Mouse (Mus musculus) adrenal gland, postnatal 4 days (tissue): ENCODE results near the gene Phf11a. TPM values are rescaled to one million over a fixed set of nuclear protein-coding genes. Genes with fewer than 3 reads are reported as not detected.
"Not testable (repeated sequence)": the region's sequence is repeated elsewhere in the genome, so short reads cannot be mapped to it uniquely, and the experiment has no call there.

Experiments
- DNase-seq, 2 experiments: peaks; one replicate each; pipeline ENCODE4 v3.0.0; 2021 to 2022; ENCODE audit warnings: low spot score in 2 of 2, mixed read lengths in 2 of 2
- long read RNA-seq, 2 experiments: library from polyadenylated mRNA; stranded (forward); transcript quantifications; one replicate each; pipeline ENCODE4 v2.0.0; 2021
- total RNA-seq, 2 experiments: library from RNA; stranded (reverse); gene quantifications; 2 replicates each; pipeline ENCODE4 v1.2.3; 2021

Gene Phf11a
- total RNA-seq = under 1 TPM in 1 of 2 experiments, not detected in 1; 0.25 TPM
- long read RNA-seq, experiment 1 = 0 reads
- long read RNA-seq, experiment 2 = 0 reads

- DNase-seq = not testable (repeated sequence)
Observed at GRCm38 (mm10) chr14:59297391-59297790, at the start of gene Phf11a. Phf11a (minus strand) TSS chr14:59297522.

GRCm38 (mm10) chr14:59341189-59341588 lies 43.9 kb upstream of the Phf11a start, which contains the start of gene Phf11b:
Phf11b (minus strand) TSS chr14:59341351.
- DNase-seq = not testable (repeated sequence)

DNA sequence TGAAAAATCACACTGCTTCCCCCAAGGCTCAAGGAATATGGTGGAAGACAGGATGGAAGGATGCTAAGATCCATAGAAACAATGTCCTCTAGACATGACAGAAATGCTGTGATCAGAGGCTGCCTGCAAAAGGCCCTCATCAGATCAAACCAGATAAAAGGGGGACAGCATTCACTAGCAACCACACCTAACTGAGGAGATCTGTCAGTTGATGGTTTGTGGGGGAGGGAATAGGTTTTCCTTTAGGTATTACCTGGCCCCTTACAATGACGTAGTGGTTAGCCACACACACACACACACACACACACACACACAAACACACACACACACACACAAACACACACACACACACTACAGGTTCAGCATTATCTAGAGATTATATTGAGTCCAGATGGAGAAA lies 42.2 kb upstream of the Phf11a start:
- no peak for DNase-seq

DNA sequence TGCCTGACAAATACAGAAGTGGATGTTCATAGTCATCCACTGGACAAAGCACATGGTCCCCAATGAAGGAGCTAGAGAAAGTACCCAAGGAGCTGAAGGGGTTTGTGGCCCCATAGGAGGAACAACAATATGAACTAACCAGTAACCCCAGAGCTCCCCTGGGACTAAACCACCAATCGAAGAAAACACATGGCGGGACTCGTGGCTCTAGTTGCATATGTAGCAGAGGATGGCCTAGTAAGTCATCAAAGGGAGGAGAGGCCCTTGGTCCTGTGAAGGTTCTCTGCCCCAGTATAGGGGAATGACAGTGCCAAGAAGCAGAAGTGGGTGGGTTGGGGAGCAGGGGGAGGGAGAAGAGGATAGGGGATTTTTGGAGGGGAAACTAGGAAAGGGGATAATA lies 38.7 kb upstream of the Phf11a start:
- DNase-seq = not testable (repeated sequence)

- not testable (repeated sequence) for DNase-seq
Observed at GRCm38 (mm10) chr14:59330499-59330898, 33.2 kb upstream of the Phf11a start.

DNA sequence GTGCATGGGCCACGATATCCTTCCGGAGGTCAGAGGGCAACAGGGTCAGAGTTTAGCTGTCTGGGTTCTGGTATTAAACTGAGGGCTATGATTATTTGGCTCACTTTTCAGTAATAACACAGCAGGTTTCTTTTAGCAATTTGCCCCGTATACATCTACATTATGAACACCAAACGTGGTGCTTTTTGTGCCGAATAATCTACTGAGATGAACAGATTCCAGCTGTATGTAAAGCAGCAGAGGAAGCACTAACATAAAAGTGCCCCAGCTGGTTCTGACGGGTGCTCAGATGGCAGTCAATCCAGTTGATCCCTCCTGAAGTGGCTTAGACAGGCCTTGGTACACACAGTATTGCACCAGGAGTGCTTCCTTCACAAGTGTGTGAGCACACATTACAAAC lies 22.6 kb upstream of the Phf11a start:
- DNase-seq = not testable (repeated sequence)

GRCm38 (mm10) chr14:59319036-59319435 lies 21.7 kb upstream of the Phf11a start:
- not testable (repeated sequence) for DNase-seq

GRCm38 (mm10) chr14:59291769-59292168 lies 5.6 kb downstream of the Phf11a start:
- not testable (repeated sequence) for DNase-seq

- DNase-seq = not testable (repeated sequence)
Observed at GRCm38 (mm10) chr14:59274961-59275360, 22.4 kb downstream of the Phf11a start.

DNA sequence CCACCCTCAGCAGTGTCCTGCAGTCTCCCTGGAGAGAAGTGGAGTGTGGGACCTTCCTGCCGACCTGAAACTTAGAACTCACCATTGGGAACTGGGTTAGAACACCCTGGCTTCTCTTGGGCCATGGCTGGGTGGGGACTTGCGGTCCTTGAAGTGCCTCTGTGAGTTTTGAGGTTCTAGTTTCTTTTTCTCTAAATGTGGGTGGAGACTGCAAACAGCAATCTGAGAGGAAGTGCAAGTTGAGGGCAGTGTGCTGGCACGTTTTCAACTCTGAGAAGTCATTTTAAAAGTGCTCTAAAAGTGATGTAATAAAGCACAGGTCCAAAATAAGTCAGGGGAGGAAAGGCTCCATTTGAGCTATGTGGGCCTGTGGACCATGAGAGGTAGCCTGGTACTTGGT lies 37.3 kb downstream of the Phf11a start, which contains the start of gene Gm6904:
Gene Gm6904 (minus strand): TSS at position 161 of the 400 bp plus-strand sequence.
- no peak for DNase-seq

DNA sequence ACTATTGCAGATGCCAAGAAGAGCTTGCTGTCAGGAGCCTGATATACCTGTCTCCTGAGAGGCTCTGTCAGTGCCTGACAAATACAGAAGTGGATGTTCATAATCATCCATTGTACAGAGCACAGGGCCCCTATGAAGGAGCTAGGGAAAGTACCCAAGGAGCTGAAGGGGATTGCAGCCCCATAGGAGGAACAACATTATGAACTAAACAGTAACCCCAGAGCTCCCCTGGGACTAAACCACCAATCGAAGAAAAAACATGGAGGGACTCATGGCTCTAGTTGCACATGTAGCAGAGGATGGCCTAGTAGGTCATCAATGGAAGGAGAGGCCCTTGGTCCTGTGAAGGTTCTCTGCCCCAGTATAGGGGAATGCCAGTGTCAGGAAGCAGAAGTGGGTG lies 41.5 kb downstream of the Phf11a start:
- DNase-seq = not testable (repeated sequence)

GRCm38 (mm10) chr14:59250350-59250749 lies 47.0 kb downstream of the Phf11a start:
- DNase-seq = not testable (repeated sequence)

- DNase-seq = no peak
Observed at GRCm38 (mm10) chr14:59233635-59234034, 63.7 kb downstream of the Phf11a start.

- DNase-seq = peak in 1 of 2 experiments; percentile 9
Observed at GRCm38 (mm10) chr14:59232003-59232402, 65.3 kb downstream of the Phf11a start.

GRCm38 (mm10) chr14:59230331-59230966 lies 66.9 kb downstream of the Phf11a start:
- DNase-seq = no peak

GRCm38 (mm10) chr14:59229822-59230221 lies 67.5 kb downstream of the Phf11a start:
- DNase-seq = no peak

Other genes with a start within 250 kb of the Phf11a start
- not detected for gene 1700129C05Rik, start 154.6 kb downstream of the Phf11a start, total RNA-seq
- not detected for gene Gm5142, start 118.8 kb downstream of the Phf11a start, total RNA-seq
- gene Rcbtb1, start 96.3 kb downstream of the Phf11a start, total RNA-seq = 10 to 100 TPM; 55.6 to 57.2 TPM
- gene Gm6904, start 37.3 kb downstream of the Phf11a start, total RNA-seq = not detected
- gene Phf11b, start 43.8 kb upstream of the Phf11a start, total RNA-seq = under 1 TPM; 0.56 to 0.64 TPM
- 1 to 10 TPM; 3.6 to 3.9 TPM for gene Phf11d, start 67.9 kb upstream of the Phf11a start, total RNA-seq
- gene Phf11c, start 97.9 kb upstream of the Phf11a start, total RNA-seq = 1 to 10 TPM; 1.0 to 1.1 TPM
- gene Setdb2, start 143.4 kb upstream of the Phf11a start, total RNA-seq = 1 to 10 TPM; 8.8 to 8.9 TPM
- 10 to 100 TPM; 28.1 to 28.8 TPM for gene Cab39l, start 143.4 kb upstream of the Phf11a start, total RNA-seq